Mouse (Mus musculus) ES-Bruce4 (cell line): Measurements from ENCODE around the gene E130208F15Rik. TPM values are rescaled to one million over a fixed set of nuclear protein-coding genes. Genes with fewer than 3 reads are reported as not detected.

Source experiments
- H3K27ac ChIP-seq: 2 replicates; pipeline ENCODE4 v1.5.1; 2012; ENCODE audit warnings: low read length, inconsistent platforms; ENCODE audit not compliant: insufficient read depth
- H3K27me3 ChIP-seq: 2 replicates; pipeline ENCODE4 v1.6.1; 2012; ENCODE audit warnings: mild to moderate bottlenecking, low read length, inconsistent platforms; ENCODE audit not compliant: control insufficient read depth, poor library complexity, insufficient read depth, severe bottlenecking
- H3K36me3 ChIP-seq: 2 replicates; pipeline ENCODE4 v1.6.1; 2012; ENCODE audit warnings: inconsistent platforms, mild to moderate bottlenecking, low read length, moderate library complexity; ENCODE audit not compliant: control insufficient read depth, poor library complexity, insufficient read depth, severe bottlenecking
- H3K4me1 ChIP-seq: one replicate; pipeline ENCODE4 v1.8.1; 2011; ENCODE audit warnings: low read length; ENCODE audit not compliant: control insufficient read depth, insufficient read depth
- H3K4me3 ChIP-seq: 2 replicates; pipeline ENCODE4 v1.5.1; 2011; ENCODE audit warnings: low read depth, mild to moderate bottlenecking, low read length
- H3K9ac ChIP-seq: 2 replicates; pipeline ENCODE4 v1.6.1; 2012; ENCODE audit warnings: low read depth, mild to moderate bottlenecking, inconsistent platforms; ENCODE audit not compliant: poor library complexity, severe bottlenecking
- H3K9me3 ChIP-seq: replicated peaks from 2 replicates; pipeline ENCODE4 v1.6.1; 2012; ENCODE audit warnings: mild to moderate bottlenecking, low read length, inconsistent platforms; ENCODE audit not compliant: control insufficient read depth, poor library complexity, insufficient read depth, severe bottlenecking
- CTCF ChIP-seq: IDR thresholded peaks from one replicate; pipeline ENCODE4 v1.8.1; 2011; ENCODE audit warnings: low read depth, low read length
- EP300 ChIP-seq: IDR thresholded peaks from 2 replicates; pipeline ENCODE4 v1.6.1; 2011; ENCODE audit warnings: low read depth, low read length; ENCODE audit not compliant: insufficient read depth
- POLR2A ChIP-seq: IDR thresholded peaks from one replicate; pipeline ENCODE4 v1.8.1; 2011; ENCODE audit warnings: low read length; ENCODE audit not compliant: insufficient read depth
- polyA plus RNA-seq: library from polyadenylated mRNA; stranded (reverse); fragments of >200 nt; gene quantifications from 2 replicates; pipeline ENCODE4 v1.2.4, GENCODE M21; 2011; ENCODE audit warnings: low read depth; ENCODE audit not compliant: missing spikeins, insufficient read depth, insufficient read length

E130208F15Rik gene
- polyA plus RNA-seq, 1 experiment: 0.58 TPM

DNA sequence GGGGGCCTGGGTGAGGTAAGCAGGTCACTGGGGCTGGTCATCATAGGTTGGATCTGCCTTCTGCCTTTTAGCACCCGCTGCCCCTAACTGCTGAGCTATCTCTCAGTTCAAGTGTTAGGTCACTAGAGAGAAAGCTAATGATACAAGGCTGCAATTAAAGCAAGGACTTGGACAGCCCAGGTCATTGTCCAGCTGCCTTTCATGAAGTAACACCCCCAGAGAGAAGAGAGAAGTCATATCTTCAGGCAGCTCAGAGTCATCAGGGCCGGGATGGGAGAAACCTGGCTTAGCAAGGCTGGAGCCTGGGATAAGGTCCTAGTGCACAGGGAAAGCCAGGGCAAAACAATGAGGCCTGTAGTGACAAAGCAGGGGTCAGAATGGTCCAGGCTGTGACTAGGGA, 45.9 kb downstream of the E130208F15Rik start:
- no peaks in the 10 kb centered on the region for H3K36me3 ChIP-seq
- H3K27me3 ChIP-seq: no peaks in the 10 kb centered on the region
- H3K9ac ChIP-seq: no peak overlapping the region
- peaks cover 2% of the 10 kb centered on the region for H3K4me1 ChIP-seq
- no peak overlapping the region for H3K27ac ChIP-seq
- no peak for TF ChIP-seq CTCF
- TF ChIP-seq POLR2A: no peak
- TF ChIP-seq EP300: no peak
- no peak overlapping the region for H3K4me3 ChIP-seq
- H3K9me3 ChIP-seq: no peaks in the 10 kb centered on the region

Other genes starting within 250 kb of the E130208F15Rik start
- gene Zfp82, start 248.8 kb upstream of the E130208F15Rik start, polyA plus RNA-seq: 13.4 and 15.4 TPM in 2 replicates
- not detected in 2 replicates for gene Gm26920, start 231.3 kb upstream of the E130208F15Rik start, polyA plus RNA-seq
- 12.0 and 13.7 TPM in 2 replicates for gene Zfp566, start 231.2 kb upstream of the E130208F15Rik start, polyA plus RNA-seq
- 60.8 and 63.8 TPM in 2 replicates for gene Zfp260, start 227.0 kb upstream of the E130208F15Rik start, polyA plus RNA-seq
- gene Zfp382, start 199.8 kb upstream of the E130208F15Rik start, polyA plus RNA-seq: 6.1 and 9.0 TPM in 2 replicates
- gene Zfp146, start 152.0 kb upstream of the E130208F15Rik start, polyA plus RNA-seq: 44.4 and 46.2 TPM in 2 replicates
- gene Cox7a1, start 137.6 kb upstream of the E130208F15Rik start, polyA plus RNA-seq: 21.7 and 21.8 TPM in 2 replicates
- 359 and 396 TPM in 2 replicates for gene Capns1, start 122.9 kb upstream of the E130208F15Rik start, polyA plus RNA-seq
- gene Polr2i, start 89.8 kb upstream of the E130208F15Rik start, polyA plus RNA-seq: 58.7 and 65.4 TPM in 2 replicates
- 86.6 and 90.0 TPM in 2 replicates for gene Tbcb, start 89.5 kb upstream of the E130208F15Rik start, polyA plus RNA-seq
- gene Ovol3, start 86.0 kb upstream of the E130208F15Rik start, polyA plus RNA-seq: not detected in 2 replicates
- gene Thap8, start 41.6 kb upstream of the E130208F15Rik start, polyA plus RNA-seq: 0.60 and 0.84 TPM in 2 replicates
- gene Wdr62, start 41.3 kb upstream of the E130208F15Rik start, polyA plus RNA-seq: 26.2 and 27.0 TPM in 2 replicates
- 49.4 and 52.2 TPM in 2 replicates for gene Clip3, start 30.0 kb upstream of the E130208F15Rik start, polyA plus RNA-seq
- gene Alkbh6, start 13.0 kb upstream of the E130208F15Rik start, polyA plus RNA-seq: 25.3 and 29.5 TPM in 2 replicates
- gene Syne4, start 6.9 kb upstream of the E130208F15Rik start, polyA plus RNA-seq: 41.6 and 43.7 TPM in 2 replicates
- 5.6 and 7.3 TPM in 2 replicates for gene Sdhaf1, start 2.2 kb downstream of the E130208F15Rik start, polyA plus RNA-seq
- gene Lrfn3, start 41.0 kb downstream of the E130208F15Rik start, polyA plus RNA-seq: 4.2 and 6.3 TPM in 2 replicates
- not detected in 2 replicates for gene Tyrobp, start 92.0 kb downstream of the E130208F15Rik start, polyA plus RNA-seq
- not detected in 2 replicates for gene Hcst, start 98.1 kb downstream of the E130208F15Rik start, polyA plus RNA-seq
- 4.1 TPM in 2 replicates for gene Nfkbid, start 100.0 kb downstream of the E130208F15Rik start, polyA plus RNA-seq
- gene Aplp1, start 123.8 kb downstream of the E130208F15Rik start, polyA plus RNA-seq: 70.6 and 78.2 TPM in 2 replicates
- 5.8 and 9.4 TPM in 2 replicates for gene Kirrel2, start 135.9 kb downstream of the E130208F15Rik start, polyA plus RNA-seq
- gene Nphs1, start 136.6 kb downstream of the E130208F15Rik start, polyA plus RNA-seq: 27.5 and 30.9 TPM in 2 replicates
- 0.58 TPM in 1 of 2 replicates, not detected in the other for gene Prodh2, start 171.9 kb downstream of the E130208F15Rik start, polyA plus RNA-seq
- gene Arhgap33, start 213.3 kb downstream of the E130208F15Rik start, polyA plus RNA-seq: 6.0 and 6.5 TPM in 2 replicates
- gene Hspb6, start 230.4 kb downstream of the E130208F15Rik start, polyA plus RNA-seq: 6.4 and 7.0 TPM in 2 replicates
- 16.8 and 17.3 TPM in 2 replicates for gene Proser3, start 230.6 kb downstream of the E130208F15Rik start, polyA plus RNA-seq
- 23.3 and 29.3 TPM in 2 replicates for gene Lin37, start 238.1 kb downstream of the E130208F15Rik start, polyA plus RNA-seq
- 50.9 and 73.9 TPM in 2 replicates for gene U2af1l4, start 241.6 kb downstream of the E130208F15Rik start, polyA plus RNA-seq
- gene Gm49396, start 241.6 kb downstream of the E130208F15Rik start, polyA plus RNA-seq: 1.8 and 1.9 TPM in 2 replicates
- gene Psenen, start 241.9 kb downstream of the E130208F15Rik start, polyA plus RNA-seq: 99.8 and 107 TPM in 2 replicates
- gene Igflr1, start 243.7 kb downstream of the E130208F15Rik start, polyA plus RNA-seq: 0.72 TPM in 1 of 2 replicates, not detected in the other